8 mouse cellular contexts compared by ENCODE assay signal in genomic region chr13:115101355-115102191, GRCm38 (mm10). TPM values are rescaled to one million over a fixed set of nuclear protein-coding genes. Genes with fewer than 3 reads are reported as not detected.
A peak's percentile ranks its signal among the peaks of the same experiment; 100 is the strongest.
DNase-seq lines count a peak whose midpoint lies in the region; ATAC-seq and TF ChIP-seq lines count a peak whose summit lies in the region.

Gm49395 (minus strand) TSS chr13:115101921.
Itga1 (minus strand) TSS chr13:115101964.

- peaks cover 4% of the 10 kb centered on the region; the same call in 1 of the 2 replicates for H3K9me3 ChIP-seq in heart, embryonic 13.5 days
- no peaks in the 10 kb centered on the region for H3K9me3 ChIP-seq in kidney, embryonic 16.5 days (ENCODE audit: low read length)
- no peaks in the 10 kb centered on the region for H3K9me3 ChIP-seq in liver, embryonic 13.5 days (replicated peaks)
- no peaks in the 10 kb centered on the region for H3K9me3 ChIP-seq in stomach, postnatal 0 days (ENCODE audit: control insufficient read depth, low read length)

- TF ChIP-seq POLR2A in thymus, adult 2 months (IDR thresholded peaks at IDR 0.05; ENCODE audit: control insufficient read depth, extremely low read depth, insufficient read depth, low read length, poor library complexity) = no peak
- TF ChIP-seq POLR2A in myocyte (IDR thresholded peaks at IDR 0.05; ENCODE audit: insufficient read length, low read depth) = no peak

- peak; percentile 76; the same call in 1 of the 2 replicates for ATAC-seq in heart, embryonic 13.5 days (ENCODE audit: extremely low read depth, insufficient number of reproducible peaks, low FRiP score, low TSS enrichment)
- ATAC-seq in kidney, embryonic 16.5 days (ENCODE audit: low FRiP score, low TSS enrichment) = peak; percentile 94
- peak; percentile 85 for ATAC-seq in liver, embryonic 13.5 days (ENCODE audit: low read depth)
- ATAC-seq in stomach, postnatal 0 days (ENCODE audit: low FRiP score, low TSS enrichment) = peak; percentile 91

- H3K36me3 ChIP-seq in thymus, adult 2 months (ENCODE audit: control insufficient read depth, insufficient read depth, low read length) = no peaks in the 10 kb centered on the region
- no peaks in the 10 kb centered on the region for H3K36me3 ChIP-seq in heart, embryonic 13.5 days
- H3K36me3 ChIP-seq in kidney, embryonic 16.5 days (ENCODE audit: insufficient read depth, low read length) = no peaks in the 10 kb centered on the region
- H3K36me3 ChIP-seq in liver, embryonic 13.5 days = no peaks in the 10 kb centered on the region
- no peaks in the 10 kb centered on the region for H3K36me3 ChIP-seq in myocyte (ENCODE audit: control insufficient read depth, insufficient read depth)
- no peaks in the 10 kb centered on the region for H3K36me3 ChIP-seq in stomach, postnatal 0 days (ENCODE audit: control insufficient read depth, insufficient read depth, low read length)

- no peak for TF ChIP-seq EP300 in stomach, postnatal 0 days (optimal IDR thresholded peaks at IDR 0.05)

- H3K79me2 ChIP-seq in myocyte (ENCODE audit: control insufficient read depth, insufficient read depth) = no peaks in the 10 kb centered on the region

- TF ChIP-seq CTCF in thymus, adult 2 months (IDR thresholded peaks at IDR 0.05; ENCODE audit: borderline replicate concordance, control insufficient read depth, extremely low read depth, insufficient read depth, low read length, poor library complexity) = no peak
- TF ChIP-seq CTCF in stomach, postnatal 0 days (IDR thresholded peaks at IDR 0.05; ENCODE audit: low read depth) = peak; percentile 59

- no peak for DNase-seq in thymus, adult 2 months
- DNase-seq in thymus, postnatal 36 days = no peak
- DNase-seq in fibroblast of lung, adult 2 months (ENCODE audit: low read depth) = peak; percentile 80
- DNase-seq in liver, embryonic 13.5 days = peak; percentile 26
- DNase-seq in stomach, postnatal 0 days (ENCODE audit: low spot score) = peak; percentile 85

- no peak within 1 kb of the TSS for H3ac ChIP-seq in myocyte (ENCODE audit: control insufficient read depth, insufficient read length)

- H3K9ac ChIP-seq in heart, embryonic 13.5 days = peak within 1 kb of the TSS; percentile 91
- peak within 1 kb of the TSS; percentile 89 for H3K9ac ChIP-seq in kidney, embryonic 16.5 days (replicated peaks; ENCODE audit: low read length)
- peak within 1 kb of the TSS; percentile 66 for H3K9ac ChIP-seq in liver, embryonic 13.5 days
- H3K9ac ChIP-seq in stomach, postnatal 0 days (ENCODE audit: low read length) = peak within 1 kb of the TSS; percentile 94

- WGBS in thymus, adult 2 months = 2% methylated on average over 39 of the region's 39 CpGs
- under 1% methylated on average over 39 of the region's 39 CpGs for WGBS in heart, embryonic 13.5 days
- under 1% methylated on average over 39 of the region's 39 CpGs for WGBS in kidney, embryonic 16.5 days
- under 1% methylated on average over 39 of the region's 39 CpGs for WGBS in liver, embryonic 13.5 days (ENCODE audit: insufficient replicate concordance)
- under 1% methylated on average over 39 of the region's 39 CpGs for WGBS in stomach, postnatal 0 days

- no peak within 1 kb of the TSS; the same call in 1 of the 2 replicates for H3K27ac ChIP-seq in thymus, adult 2 months (ENCODE audit: control insufficient read depth, insufficient read depth, low read length)
- H3K27ac ChIP-seq in heart, embryonic 13.5 days (replicated peaks) = peak within 1 kb of the TSS; percentile 97
- peak within 1 kb of the TSS; percentile 95 for H3K27ac ChIP-seq in kidney, embryonic 16.5 days (ENCODE audit: low read length)
- H3K27ac ChIP-seq in liver, embryonic 13.5 days = peak within 1 kb of the TSS; percentile 73
- H3K27ac ChIP-seq in stomach, postnatal 0 days (replicated peaks) = peak within 1 kb of the TSS; percentile 92

- peak within 1 kb of the TSS; percentile 78 for H3K4me2 ChIP-seq in heart, embryonic 13.5 days
- H3K4me2 ChIP-seq in kidney, embryonic 16.5 days (replicated peaks; ENCODE audit: low read depth, low read length) = peak within 1 kb of the TSS; percentile 70
- H3K4me2 ChIP-seq in liver, embryonic 13.5 days = peak within 1 kb of the TSS; percentile 55
- H3K4me2 ChIP-seq in myocyte (ENCODE audit: low read depth) = peak within 1 kb of the TSS; percentile 92
- peak within 1 kb of the TSS; percentile 56 for H3K4me2 ChIP-seq in stomach, postnatal 0 days (replicated peaks; ENCODE audit: low read depth)

- H3K4me3 ChIP-seq in thymus, adult 2 months (ENCODE audit: control insufficient read depth, insufficient read depth, low read length) = peak within 1 kb of the TSS; percentile 31
- H3K4me3 ChIP-seq in heart, embryonic 13.5 days = peak within 1 kb of the TSS; percentile 72
- H3K4me3 ChIP-seq in kidney, embryonic 16.5 days (ENCODE audit: low read length) = peak within 1 kb of the TSS; percentile 82
- H3K4me3 ChIP-seq in liver, embryonic 13.5 days (replicated peaks) = peak within 1 kb of the TSS; percentile 56
- H3K4me3 ChIP-seq in myocyte = peak within 1 kb of the TSS; percentile 28
- H3K4me3 ChIP-seq in stomach, postnatal 0 days (ENCODE audit: low read depth, low read length) = peak within 1 kb of the TSS; percentile 60

- no peaks in the 10 kb centered on the region for H3K4me1 ChIP-seq in thymus, adult 2 months (replicated peaks; ENCODE audit: control insufficient read depth, insufficient read depth, low read length)
- peaks cover 41% of the 10 kb centered on the region for H3K4me1 ChIP-seq in heart, embryonic 13.5 days
- H3K4me1 ChIP-seq in kidney, embryonic 16.5 days (ENCODE audit: insufficient read depth, low read length) = peaks cover 23% of the 10 kb centered on the region
- peaks cover 7% of the 10 kb centered on the region; the same call in 1 of the 2 replicates for H3K4me1 ChIP-seq in liver, embryonic 13.5 days (replicated peaks)
- H3K4me1 ChIP-seq in stomach, postnatal 0 days (replicated peaks; ENCODE audit: control insufficient read depth, insufficient read depth) = no peaks in the 10 kb centered on the region

- peaks cover 5% of the 10 kb centered on the region for H3K27me3 ChIP-seq in thymus, adult 2 months (ENCODE audit: control insufficient read depth, insufficient read depth, low read length)
- no peaks in the 10 kb centered on the region for H3K27me3 ChIP-seq in heart, embryonic 13.5 days (replicated peaks)
- no peaks in the 10 kb centered on the region for H3K27me3 ChIP-seq in kidney, embryonic 16.5 days (ENCODE audit: insufficient read depth, low read length)
- H3K27me3 ChIP-seq in liver, embryonic 13.5 days = peaks cover 35% of the 10 kb centered on the region
- peaks cover 4% of the 10 kb centered on the region for H3K27me3 ChIP-seq in myocyte (ENCODE audit: control insufficient read depth, insufficient read depth, insufficient read length)
- H3K27me3 ChIP-seq in stomach, postnatal 0 days (ENCODE audit: control insufficient read depth, insufficient read depth, low read length) = no peaks in the 10 kb centered on the region

TF ChIP-seq in myocyte, 11 proteins besides CTCF, POLR2A, EP300 and RAD21:
- TF ChIP-seq MYOD1 (IDR thresholded peaks at IDR 0.05; ENCODE audit: control insufficient read depth in 1 of 3, insufficient read length in 2 of 3, low read depth in 2 of 3) = no peak
- no peak for TF ChIP-seq MAX (IDR thresholded peaks at IDR 0.05; ENCODE audit: low read depth)
- no peak for TF ChIP-seq USF1 (IDR thresholded peaks at IDR 0.05; ENCODE audit: low read depth)

RNA-seq across cellular contexts. Expression of gene Gm49395, which starts in this region (rescaled TPM):
- 0.62 and 1.5 TPM in 2 replicates for polyA plus RNA-seq in thymus, adult 2 months (2012; rRNA removed)
- 7.8 and 9.5 TPM in 2 replicates for polyA plus RNA-seq in heart, embryonic 13.5 days (2015; fragmentation: Nextera tagmentation; extraction: Ambion mirVana)
- polyA plus RNA-seq in kidney, embryonic 16.5 days (2015; fragmentation: Nextera tagmentation; extraction: Ambion mirVana) = 6.7 and 8.8 TPM in 2 replicates
- 2.9 and 3.4 TPM in 2 replicates for polyA plus RNA-seq in liver, embryonic 13.5 days (2015; fragmentation: Nextera tagmentation; extraction: Ambion mirVana)
- polyA plus RNA-seq in myocyte (2012; fragmentation: generic; extraction: Trizol) = 0.23 TPM
- 7.7 and 9.4 TPM in 2 replicates for polyA plus RNA-seq in stomach, postnatal 0 days (2015; fragmentation: Nextera tagmentation; extraction: Ambion mirVana)

RNA-seq across cellular contexts. Expression of gene Itga1, which starts in this region (rescaled TPM):
- 2.0 and 2.2 TPM in 2 replicates for polyA plus RNA-seq in thymus, adult 2 months (2012; rRNA removed)
- polyA plus RNA-seq in heart, embryonic 13.5 days (2015; fragmentation: Nextera tagmentation; extraction: Ambion mirVana) = 22.5 and 26.2 TPM in 2 replicates
- polyA plus RNA-seq in kidney, embryonic 16.5 days (2015; fragmentation: Nextera tagmentation; extraction: Ambion mirVana) = 32.2 and 32.5 TPM in 2 replicates
- polyA plus RNA-seq in liver, embryonic 13.5 days (2015; fragmentation: Nextera tagmentation; extraction: Ambion mirVana) = 2.6 and 3.1 TPM in 2 replicates
- polyA plus RNA-seq in myocyte (2012; fragmentation: generic; extraction: Trizol) = 0.11 TPM
- 14.6 and 18.4 TPM in 2 replicates for polyA plus RNA-seq in stomach, postnatal 0 days (2015; fragmentation: Nextera tagmentation; extraction: Ambion mirVana)

Comparison
In these comparisons a context has a peak if more than half of its experiments do, and no peak if none do; other contexts are left out.
1. DNase-seq: peak in fibroblast of lung, adult 2 months (single experiment), liver, embryonic 13.5 days (single experiment) and stomach, postnatal 0 days (single experiment); none in thymus, adult 2 months (single experiment) and thymus, postnatal 36 days (0 of 2).
2. H3K4me3 ChIP-seq: peak in every context shown above with its lines; median percentile 82 in kidney, embryonic 16.5 days; 72 in heart, embryonic 13.5 days; 60 in stomach, postnatal 0 days; 56 in liver, embryonic 13.5 days; 31 in thymus, adult 2 months; 28 in myocyte.
3. Peak in every context shown above with its lines, with median percentiles within 50 percentile points of each other: ATAC-seq, H3K4me2 ChIP-seq and H3K9ac ChIP-seq.